Mouse (Mus musculus) urinary bladder, postnatal 25 days (tissue): ENCODE measurements around the gene Zdhhc8.
A peak's percentile ranks its signal among the peaks of the same experiment; 100 is the strongest.

ENCODE experiments used
- DNase-seq: peaks from one replicate; pipeline ENCODE4 v3.0.0; 2022; ENCODE audit warnings: low spot score

Zdhhc8 gene

DNA sequence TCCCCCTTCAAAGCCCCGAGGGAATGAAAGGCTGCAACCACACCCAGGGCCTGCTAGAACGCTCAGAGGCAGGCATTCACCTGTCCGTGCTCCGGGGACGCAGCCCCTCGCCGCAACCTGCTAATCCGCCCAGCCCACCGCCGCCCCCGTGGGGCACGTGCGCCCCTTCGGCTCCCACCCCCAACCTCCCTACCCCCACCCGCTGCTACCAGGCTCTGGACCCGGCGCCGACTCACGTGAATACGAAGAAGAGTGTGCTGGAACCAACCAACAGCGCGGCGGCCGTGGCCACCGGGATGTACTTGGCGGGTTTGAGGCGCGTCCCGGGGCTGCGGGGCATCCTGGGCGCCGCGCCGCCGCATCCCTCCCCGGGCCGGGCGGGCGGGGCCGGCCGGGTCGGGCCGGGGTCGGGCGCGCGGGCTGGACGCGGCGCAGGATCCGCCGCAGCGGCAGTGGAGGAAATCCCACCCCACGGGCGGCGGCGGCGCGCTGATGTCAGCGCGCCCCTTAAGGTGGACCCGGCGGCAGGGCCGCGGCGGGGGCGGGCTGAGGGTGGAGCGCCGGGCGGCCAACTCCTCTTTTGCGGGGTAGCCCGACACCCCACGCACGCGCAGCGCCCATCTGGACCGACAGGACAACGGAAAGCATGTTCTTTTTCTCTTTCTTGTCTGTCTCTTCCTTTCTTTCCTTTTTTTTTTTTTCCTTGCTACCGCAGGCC is at the start of gene Zdhhc8:
Gene Zdhhc8, minus strand, starts transcription at position 466 of the 718 bp plus-strand sequence.
- DNase-seq, result peak; percentile 71

DNA sequence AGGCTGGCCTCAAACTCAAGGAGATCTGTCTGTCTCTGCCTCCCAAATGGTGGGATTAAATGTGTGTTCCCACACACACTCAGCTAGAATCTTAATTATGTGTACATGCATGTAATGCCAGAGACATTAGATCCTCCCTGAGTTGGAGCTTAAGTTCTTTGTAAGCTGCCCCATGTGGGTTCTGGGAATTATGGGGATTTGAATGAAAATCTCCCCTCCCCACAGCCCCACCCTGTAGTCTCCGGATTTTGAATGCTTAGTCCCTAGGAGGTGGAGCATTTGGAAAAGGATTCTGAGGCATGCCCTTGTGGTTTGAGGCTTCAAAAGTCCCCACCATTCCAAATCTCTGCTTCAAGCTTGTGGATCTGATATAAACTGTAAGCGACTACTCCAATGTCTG is 40.2 kb upstream of the Zdhhc8 start:
- no peak for DNase-seq

DNA sequence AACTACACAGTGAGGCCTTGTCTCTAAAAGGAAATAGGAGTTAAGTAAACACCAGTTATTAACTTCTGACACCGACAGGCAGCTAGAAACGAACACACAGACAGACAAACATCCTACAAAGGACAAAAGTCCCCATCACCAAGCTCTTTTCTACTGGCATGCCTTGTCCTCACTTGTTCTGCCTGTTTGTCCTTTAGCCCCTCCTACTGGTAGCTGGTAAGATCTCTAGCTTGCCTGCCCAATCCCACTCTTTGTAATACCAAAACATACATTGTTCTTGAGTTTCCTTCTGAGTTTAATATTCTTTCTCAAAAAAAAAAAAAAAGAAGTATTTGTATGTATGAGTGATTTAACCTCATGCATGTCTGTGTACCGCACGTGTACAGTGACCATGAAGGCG is 33.2 kb upstream of the Zdhhc8 start:
- no peak for DNase-seq

DNA sequence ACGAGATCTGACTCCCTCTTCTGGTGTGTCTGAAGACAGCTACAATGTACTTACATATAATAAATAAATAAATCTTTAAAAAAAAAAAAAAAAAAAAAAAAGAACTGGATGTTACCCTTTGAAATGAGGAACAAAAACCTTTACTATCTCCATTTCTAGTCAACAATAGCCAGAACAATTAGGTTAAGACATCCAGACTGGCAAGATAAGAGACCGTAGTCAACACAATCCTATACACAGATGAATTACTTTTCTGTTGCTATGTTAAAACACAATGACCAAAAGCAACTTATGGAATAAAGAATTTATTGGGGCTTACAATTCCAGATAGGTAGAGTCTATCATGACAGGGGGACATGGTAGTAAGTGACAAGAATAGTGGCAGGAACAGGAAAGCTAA is 30.1 kb upstream of the Zdhhc8 start:
- DNase-seq, result no peak

DNA sequence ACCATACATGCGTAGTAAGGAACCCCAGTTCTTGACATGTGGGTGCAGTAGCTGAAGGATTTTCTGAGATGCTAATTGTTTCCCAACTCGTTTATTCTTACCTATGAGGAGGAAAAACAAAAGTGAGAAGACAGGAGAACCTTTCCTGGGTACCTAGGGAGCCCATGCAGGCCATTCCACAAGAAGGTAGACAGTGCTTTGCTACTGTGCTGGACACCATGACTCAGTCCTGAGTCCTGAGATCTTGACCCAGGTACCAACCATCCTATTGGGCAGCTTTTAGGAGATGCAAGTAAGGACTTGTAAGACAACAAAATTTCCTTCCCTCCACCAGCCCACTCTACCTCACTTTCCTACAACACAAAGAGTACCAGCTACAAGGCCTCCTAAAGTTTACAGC is 23.3 kb upstream of the Zdhhc8 start, which contains the start of gene Gm49776:
Gene Gm49776, minus strand, starts transcription at position 101 of the 400 bp plus-strand sequence.
- DNase-seq, result no peak

DNA sequence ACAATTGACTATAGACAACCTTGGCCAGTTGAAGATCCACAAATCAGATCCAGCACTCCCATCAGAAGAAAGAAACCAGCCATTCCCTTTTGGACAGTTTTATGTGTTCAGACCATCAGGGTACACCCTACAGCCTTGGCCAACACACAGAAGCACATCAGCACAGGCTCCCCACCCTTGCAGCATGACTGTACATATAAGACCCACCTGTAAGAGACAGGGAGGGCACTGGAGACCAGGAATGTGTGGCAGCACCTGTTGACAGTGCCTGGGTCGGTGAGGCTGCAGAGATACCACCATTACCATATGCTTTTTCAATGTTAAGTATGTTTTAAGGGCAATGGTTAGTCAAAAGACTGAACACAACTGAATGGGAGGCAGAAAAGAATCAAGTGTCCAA is 18.9 kb upstream of the Zdhhc8 start:
- no peak for DNase-seq

DNA sequence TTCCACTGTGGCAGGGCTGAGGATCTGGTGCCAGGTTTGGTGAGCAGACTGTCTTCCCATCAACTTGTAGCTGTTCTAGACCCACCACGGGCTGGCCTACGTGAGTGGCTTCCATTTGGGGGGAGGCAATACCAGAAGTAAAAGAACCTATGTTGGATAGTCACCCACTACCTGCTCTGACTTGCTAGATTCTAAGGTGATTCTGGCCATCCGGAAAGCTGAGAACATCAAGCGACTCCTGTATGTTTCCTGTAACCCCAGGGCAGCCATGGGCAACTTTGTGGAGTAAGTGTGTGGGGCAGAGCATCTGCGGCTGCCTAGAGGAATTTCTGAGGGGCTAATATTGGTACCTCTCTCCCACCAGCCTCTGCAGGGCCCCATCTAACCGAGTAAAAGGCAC is 17.8 kb upstream of the Zdhhc8 start:
- DNase-seq, result no peak

DNA sequence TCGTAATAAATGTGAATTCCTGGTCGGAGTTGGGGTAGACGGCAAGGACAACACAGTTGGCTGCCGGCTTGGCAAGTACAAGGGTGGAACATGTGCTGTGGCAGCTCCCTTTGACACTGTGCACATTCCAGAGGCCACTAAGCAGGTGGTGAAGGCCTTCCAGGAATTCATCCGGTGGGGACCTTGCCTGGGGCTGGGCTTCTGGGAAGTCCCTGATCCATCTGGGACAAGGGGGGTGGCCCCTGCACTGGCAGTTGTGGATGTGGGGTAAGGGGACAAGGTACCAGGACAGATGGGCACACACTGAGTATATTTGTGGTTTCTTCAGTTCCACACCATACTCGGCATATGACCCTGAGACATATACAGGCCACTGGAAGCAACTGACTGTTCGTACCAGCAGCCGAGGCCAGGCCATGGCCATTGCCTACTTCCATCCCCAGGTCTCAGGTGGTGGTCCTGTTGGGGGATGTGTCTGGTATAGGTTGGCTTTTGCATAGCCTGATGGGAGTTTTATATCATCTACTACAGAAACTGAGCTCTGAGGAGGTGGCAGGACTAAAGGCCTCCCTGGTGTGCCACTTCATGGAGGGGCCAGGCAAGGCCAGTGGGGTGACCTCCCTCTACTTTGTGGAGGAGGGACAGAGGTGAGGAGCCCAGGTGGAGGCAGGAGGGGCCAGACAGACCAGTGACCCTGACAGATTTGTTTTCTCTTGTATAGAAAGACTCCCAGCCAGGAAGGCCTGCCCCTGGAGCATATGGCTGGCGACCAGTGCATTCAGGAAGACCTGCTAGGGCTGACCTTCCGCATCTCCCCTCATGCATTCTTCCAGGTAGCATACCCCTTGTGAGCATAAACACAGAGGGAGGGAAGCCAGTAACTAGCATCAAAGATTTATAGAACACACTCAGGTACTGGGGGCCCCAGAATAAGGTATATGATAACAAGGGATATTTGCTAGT is 16.2 kb upstream of the Zdhhc8 start:
- DNase-seq, result no peak

DNA sequence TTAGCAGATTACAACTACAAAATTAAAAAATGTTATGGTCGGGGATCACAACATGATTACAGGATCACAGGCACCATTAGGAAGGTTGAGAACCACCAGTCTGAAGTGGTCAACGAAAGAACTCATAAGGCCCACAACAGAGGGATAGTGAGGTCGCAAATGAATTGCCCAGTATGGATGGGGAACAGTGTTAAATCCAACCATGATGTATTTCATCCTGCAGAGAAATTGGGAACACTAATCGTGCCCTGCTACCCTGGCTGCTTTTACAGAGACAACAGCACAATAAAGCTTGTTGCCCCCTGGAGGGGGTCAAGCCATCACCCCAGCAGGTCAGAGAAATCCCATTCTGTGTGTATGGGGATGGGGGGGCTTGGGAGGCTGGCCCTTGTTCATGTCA is 15.3 kb upstream of the Zdhhc8 start:
- no peak for DNase-seq

DNA sequence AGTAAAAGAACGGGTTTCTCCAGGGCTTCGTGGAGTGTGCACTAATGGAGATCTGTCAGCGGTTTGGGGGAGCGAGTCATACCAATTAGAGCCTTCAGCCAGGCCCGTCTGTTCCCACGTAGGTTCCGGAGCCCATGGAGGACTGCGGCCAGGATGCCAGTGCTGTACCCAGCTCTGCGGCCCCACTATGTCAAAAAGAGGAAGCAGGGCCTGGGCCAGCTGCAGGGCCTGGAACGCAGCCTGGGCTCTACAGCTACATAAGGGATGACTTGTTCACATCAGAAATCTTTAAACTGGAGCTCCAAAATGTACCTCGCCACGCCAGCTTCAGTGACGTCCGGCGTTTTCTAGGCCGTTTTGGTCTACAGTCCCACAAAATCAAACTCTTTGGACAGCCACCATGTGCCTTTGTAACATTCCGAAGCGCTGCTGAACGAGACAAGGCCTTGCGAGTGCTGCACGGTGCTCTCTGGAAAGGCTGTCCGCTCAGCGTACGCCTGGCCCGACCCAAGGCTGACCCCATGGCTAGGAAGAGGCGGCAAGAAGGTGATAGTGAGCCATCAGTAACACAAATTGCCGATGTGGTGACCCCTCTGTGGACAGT is 14.5 kb upstream of the Zdhhc8 start:
- DNase-seq, result peak; percentile 38

DNA sequence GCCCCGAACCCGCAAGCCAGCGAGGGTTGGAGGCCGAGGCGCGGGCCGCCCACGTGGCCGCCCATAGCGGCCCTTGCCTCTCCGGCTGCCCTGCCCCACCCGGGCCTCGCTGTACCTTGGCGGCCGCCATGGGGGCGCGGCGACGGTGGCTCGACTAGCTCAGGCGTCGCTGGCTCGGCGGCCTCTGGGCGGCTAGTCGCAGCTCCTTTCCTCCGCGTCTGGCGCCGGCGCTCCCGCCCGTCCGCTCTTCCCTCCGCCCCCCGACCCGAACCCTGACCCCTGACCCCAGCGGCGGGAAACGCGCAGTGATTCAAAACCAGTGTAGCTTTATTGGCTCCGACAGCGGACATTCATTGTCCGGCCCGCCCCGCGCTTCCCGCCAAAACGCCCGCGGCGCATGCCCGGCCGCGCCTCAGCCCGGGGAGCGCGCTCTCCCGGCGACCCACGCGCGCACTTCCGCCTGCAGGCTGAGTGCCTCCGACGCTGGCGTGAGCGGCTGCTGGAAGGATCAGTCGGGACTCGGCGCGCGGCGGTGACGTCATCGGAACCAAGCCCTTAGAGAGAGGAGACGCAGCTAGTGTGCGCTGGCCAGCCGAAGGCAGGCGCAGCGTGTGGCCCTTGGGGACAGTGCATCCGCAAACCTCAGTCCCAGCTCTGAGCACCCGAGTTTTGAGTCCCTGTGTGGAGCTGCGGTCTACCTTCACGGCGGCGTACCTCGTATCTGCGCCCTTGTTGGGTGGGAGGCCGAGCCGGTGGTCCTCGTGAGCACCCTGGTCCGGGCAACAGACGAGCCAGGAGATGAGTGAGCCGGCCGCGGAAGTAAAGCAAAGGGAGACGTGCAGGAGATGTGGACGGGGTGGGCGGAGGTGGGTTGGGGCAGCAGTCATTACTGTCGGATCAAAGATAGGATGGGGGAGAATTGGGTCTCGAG is 13.8 kb upstream of the Zdhhc8 start, which contains the start of the genes Trmt2a and Ranbp1:
Gene Trmt2a, plus strand, starts transcription at position 247 of the 931 bp plus-strand sequence.
Gene Ranbp1, minus strand, starts transcription at position 300 of the 931 bp plus-strand sequence.
- DNase-seq, result peak; percentile 99

DNA sequence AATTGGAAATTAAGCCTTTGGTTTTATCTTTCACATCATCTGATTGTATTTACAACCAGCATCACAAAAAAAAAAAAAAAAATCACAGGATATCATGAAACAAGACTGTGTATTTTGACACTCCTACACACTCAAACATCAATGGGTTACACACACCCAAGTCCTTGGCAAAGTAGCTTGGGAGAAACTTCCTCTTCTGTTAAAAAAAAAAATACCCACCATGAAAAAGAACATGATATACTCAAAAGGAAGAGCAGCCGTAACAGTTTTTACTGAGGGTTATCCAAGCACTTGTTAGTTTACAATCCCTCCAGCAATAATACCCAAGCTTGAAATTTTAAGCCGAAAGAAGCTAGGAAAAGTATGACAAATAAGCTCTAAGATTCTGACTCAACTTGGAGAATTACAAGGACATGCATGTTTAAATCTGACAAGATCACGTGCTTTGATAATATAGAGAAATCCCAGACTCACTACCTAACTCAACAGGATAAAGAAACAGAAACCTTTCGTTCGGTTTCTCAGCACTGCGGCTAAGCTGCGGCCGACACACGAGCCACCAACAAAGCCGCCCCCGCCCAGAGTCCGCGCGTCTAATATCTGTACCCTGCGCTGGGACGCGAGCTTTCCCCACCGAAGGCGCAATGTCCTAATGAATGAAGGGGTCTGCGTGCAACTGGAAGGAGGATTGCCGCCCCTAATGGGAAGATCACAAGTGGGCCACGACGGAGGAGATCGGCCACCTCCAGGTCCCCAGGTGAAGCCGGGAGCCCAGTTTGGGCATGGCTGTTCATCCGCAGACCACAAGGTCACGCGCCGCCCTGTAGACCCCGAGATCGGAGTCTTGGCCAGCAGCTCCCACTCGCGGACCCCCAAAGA is 12.8 kb upstream of the Zdhhc8 start:
- DNase-seq, result no peak

DNA sequence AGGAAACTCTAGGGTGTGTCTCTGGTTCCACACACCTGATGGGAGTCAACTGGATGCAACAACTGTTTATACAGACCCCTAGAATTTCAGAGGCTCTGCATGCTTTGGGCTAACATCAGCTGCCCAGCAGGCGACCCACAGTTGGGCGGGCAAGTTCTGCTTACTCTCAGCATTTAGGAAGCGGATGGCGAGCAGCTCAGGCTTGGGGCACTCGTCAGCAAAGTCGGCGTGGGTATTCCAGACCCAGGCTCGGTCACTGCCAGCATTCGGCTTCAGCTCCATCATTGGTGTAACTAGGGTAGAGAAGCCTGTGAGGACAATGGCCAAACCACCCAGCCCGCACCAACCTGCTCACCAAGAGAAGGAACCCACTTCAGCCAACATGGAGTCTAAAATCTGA is 6.6 kb upstream of the Zdhhc8 start:
- DNase-seq, result no peak

DNA sequence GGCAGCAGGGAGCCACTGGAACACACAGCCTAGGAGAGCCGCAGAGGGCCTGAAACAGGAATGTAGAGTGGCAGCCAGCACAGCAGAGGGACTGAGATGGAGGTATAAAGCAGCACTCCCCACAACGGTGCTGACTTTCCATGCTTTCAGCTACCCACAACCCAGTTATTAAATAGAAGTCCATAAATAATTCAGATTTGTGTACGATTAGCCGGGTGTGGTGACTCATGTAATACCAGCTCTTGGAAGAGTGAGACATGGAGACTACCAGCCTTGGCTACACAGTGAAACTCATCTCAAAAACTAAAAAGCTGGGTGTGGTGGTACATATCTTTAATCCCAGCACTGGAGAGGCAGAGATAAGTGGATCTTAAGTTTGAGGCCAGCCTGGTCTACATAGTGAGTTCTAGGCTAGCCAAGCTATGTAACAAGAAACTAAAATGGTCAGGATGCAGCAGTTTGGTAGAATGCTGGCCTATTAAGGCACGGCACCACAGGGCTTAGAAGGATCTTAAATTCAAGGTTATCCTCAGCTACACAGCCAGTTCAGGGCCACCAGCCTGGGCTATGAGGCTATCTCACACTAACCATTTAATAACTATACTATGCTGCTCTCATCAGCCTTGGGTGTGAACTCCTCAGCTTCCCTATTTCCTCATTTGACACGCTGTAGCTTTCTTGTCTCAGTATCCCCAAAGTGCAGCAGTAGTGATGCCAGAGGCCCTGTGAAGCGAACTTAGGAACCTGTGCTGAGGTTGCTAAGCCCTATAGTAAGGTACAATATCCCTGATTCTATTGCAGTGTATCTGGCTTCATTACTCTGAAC is 2.0 kb upstream of the Zdhhc8 start:
- DNase-seq, result no peak

DNA sequence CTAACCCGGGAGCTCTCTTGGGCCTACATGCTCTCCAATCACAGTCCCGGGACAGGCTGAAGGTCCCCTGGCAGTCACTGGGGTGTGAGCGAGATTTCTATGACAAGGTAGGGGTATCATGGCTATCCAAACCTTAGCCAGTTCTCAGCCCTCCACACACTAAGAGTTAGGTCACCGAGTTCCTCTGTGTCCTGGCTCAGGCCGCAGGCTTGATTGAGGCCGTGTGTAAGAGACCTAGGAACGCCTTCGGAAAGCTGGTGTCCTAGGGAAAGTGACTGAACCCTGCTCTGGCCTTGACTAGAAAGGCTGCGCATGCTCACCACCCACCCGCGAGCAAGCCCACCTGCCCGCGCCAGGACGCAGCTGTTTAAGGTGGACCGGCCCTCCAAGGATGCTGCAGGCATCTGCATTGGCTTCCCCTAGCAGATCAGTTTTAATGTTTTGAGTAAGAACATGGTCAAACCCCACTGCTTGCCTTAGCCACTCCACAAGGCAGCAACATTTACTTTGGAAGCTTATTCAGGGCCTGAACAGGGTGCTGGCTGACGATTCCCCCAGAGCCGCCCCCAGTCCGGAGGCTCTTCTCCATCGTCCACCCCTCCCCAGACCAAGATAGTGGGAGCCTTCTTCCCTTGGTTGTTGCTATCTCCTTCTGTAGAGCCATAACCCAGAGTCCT is 591 bp upstream of the Zdhhc8 start:
- peak; percentile 57 for DNase-seq

DNA sequence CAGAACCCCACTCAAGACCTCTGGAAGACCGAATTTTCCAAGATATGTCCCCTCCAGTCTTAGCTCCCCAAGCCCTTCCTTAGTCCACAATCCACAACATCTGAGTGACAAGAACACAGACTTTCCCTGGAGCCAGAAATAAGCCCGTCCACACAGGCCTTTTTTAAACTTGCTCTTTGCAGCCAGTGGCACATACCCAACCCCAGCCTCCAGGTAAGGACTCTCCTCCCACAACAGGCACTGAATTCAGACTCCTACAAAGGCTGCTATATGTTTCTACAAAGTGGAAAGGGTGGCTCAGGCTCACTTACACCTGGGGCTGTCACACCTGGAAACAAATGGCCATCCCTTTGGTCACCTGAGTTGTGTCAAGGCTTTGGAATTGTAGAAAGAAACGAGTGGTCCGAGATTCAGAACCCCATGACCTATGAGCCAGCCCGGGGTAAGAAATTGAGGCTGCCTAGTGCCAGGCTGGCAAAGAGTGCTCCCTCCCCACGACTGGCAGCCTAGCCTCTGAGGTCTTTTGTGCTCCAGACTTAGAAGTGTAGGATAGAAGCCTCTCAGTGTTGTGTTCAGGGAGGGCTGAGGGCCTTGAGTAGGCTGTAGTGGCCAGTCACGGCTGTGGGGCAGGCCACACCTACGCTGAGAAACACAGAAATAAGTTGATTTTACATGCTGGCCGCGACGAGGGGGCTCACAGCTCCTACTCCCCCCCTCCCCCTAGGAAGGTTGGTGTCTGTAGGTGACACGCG is 841 bp downstream of the Zdhhc8 start:
- peak; percentile 19 for DNase-seq

DNA sequence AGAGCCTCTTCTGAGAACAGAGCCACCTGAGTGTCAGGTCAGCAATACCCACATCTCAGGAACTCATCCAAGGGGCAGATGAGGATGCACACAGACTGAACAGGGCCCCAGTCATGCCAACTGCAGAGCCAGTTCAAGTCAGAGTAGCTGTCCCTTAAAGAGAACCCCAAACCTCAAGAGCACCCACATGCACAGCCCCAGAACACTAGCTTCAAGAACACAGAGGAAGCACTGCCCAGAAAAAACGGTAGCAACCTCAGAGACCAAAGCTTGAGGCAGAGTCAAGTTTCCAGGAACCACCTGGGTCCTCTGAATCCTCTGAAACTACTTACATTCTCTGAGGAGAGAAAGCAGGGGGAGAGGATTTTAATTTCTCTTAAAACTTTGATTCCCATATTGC is 1.5 kb downstream of the Zdhhc8 start:
- no peak for DNase-seq

DNA sequence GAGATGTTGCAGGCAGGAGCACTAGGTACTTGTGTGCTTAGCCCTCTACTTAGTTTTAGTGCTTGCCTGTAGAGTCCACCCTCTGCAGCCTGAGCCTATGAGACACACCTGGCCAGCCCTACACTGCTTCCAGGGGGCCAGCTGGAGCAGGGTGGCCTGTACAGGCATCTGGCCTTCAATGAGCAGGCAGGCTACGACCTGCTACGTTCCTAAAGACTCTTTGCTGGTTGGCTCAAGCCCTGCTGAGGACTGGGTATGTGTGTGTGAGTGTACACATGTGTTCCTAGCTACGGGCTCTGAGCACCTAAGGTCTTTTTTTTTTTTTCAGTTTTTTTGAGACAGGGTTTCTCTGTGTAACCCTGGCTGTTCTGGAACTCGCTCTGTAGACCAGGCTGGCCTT is 3.5 kb downstream of the Zdhhc8 start:
- no peak for DNase-seq
